Mouse (Mus musculus): Measurements from ENCODE around the gene Olfr1136.

Gene Olfr1136

DNA sequence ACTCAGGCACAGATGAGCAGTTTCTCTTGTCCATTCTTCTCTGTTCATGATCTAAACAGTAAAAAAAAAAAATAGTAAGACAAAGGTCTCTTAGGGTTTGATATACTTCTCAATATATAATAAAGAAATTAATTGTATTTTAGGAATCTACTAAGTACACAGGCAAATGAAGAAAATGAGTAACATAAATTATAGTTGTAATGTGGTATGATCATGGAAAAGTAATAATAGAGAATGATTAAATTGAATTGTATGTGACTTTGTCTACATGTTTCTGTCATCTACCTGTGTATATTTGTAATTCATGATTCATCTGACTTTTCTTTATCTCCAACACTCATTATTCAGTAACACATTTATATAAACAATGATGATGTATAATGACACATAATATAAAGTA is at the start of gene Olfr1136:
Gene Olfr1136, minus strand, starts transcription at position 101 of the 400 bp plus-strand sequence.
- DNase-seq, result no peak

DNA sequence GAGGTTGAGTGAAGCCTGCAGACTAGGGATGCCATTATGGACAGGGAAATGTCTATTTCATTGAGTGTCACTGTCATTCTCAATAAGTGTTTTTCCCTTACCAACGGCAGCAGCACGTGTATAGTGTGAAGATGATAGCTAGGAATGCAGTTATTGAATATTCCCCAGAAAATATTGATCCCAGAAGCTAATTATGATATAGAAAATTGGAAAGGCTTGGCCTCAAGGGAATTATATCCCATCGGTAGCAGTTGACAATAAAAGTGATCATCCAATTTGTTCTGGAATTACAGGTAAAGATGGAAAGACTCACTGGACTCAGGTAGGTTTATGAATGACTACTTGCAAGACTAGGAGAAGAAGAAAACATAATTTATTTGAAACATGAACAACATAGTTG is 49.7 kb upstream of the Olfr1136 start, which contains the start of gene Olfr1140:
Gene Olfr1140, plus strand, starts transcription at position 301 of the 400 bp plus-strand sequence.
- no peak for DNase-seq

DNA sequence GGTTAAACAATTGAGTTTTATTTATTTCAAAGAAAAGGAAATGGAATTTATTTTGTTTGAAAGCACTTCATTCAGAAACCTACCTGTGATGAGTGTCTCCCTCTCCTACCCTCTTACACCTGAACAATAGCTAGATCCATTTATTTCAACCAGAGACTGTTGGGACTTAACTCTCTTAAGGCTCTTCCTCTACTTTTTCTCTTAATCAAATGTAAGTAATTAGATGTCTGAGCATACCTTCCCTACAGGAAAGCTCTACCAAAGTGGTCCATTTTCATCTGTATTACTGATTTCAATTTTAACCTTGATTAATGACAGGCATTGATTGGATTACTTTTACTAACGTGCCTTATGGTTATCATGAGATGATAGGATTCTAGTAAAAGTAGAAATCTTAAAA is 46.1 kb upstream of the Olfr1136 start, which contains the start of gene Olfr1138:
Gene Olfr1138, minus strand, starts transcription at position 101 of the 400 bp plus-strand sequence.
- no peak for DNase-seq

DNA sequence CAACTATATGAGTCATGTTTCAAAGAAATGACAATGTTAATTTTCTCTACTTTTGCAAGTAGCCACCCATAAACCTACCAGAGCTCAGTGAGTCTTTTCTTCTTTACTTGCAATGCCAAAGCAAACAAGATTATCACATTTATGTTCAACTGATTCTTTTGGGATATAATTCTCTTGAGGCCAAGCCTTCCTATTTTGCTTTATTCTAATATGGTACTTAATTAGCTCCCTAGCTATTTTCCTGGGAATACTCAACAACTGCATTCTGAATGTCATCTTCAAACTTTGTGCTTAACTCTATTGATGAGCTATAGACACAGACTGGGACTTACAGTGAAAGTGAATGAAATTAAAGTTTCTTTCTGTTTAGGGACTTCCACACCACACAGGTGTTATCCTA is 19.3 kb upstream of the Olfr1136 start, which contains the start of gene Olfr1137:
Gene Olfr1137, minus strand, starts transcription at position 101 of the 400 bp plus-strand sequence.
- DNase-seq, result no peak

DNA sequence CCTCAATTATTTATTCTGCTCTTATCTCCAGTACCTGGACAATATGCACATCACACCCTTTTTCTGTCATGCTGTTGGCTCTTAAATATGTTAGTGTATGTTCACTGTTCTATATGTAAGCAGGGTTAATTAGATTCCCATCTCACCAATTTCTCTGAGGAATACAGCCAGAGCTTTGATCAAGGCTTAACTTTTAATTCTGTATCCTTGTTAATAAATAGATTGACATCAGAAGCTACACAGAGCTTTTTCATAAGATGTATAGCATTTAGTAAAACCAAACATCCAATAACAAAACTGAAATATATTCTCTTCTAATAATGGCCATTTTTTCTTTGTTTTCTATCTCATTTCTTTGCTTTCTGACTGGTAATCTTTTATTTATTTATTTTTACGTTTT is 20.2 kb downstream of the Olfr1136 start, which contains the start of gene Olfr1135:
Gene Olfr1135, minus strand, starts transcription at position 101 of the 400 bp plus-strand sequence.
- no peak for DNase-seq

DNA sequence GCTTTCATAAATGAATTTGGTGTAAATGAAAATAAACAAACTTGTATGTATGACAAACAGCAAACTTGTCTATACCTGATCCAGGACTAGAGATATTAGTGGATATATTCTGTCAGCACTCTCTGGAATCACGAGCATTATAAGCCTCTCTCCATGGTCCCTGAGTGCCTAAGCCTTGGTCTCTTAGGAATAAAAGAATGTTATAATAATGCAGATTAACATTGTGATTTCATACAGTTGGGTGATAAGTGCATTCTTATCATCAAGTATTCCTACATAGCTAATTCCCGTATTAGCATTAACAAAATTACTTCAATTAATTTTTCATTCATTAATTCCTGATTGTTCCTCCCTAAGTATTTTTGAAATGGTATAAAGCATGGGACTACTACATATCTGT is 35.4 kb downstream of the Olfr1136 start, which contains the start of gene Olfr1134:
Gene Olfr1134, minus strand, starts transcription at position 101 of the 400 bp plus-strand sequence.
- no peak for DNase-seq

DNA sequence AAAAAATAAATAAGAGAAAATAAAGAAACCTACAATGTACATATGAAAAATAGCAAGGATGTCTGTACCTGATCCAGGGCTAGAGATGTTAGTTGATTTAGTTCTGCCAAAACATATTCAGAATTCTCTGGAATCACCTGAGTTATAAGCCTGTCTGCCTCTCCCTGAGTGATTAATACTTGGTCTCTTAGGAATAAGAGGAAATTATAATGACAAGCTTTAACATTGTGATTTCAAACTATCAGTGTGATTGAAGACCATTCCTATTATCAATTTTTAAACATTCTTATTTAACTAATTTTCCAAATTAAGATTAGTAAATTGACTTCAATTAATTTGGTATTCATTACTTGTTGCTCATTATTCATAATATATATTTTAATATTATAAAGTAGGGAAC is 46.5 kb downstream of the Olfr1136 start, which contains the start of gene Olfr1133:
Gene Olfr1133, minus strand, starts transcription at position 101 of the 400 bp plus-strand sequence.
- no peak for DNase-seq

All from thymus, adult 18-20 months (tissue).